Mouse (Mus musculus) bone marrow, adult 2 months (tissue): ENCODE measurements at regions not wholly inside any gene's neighbourhood (a gene's known extent, or its start where the extent isn't known, plus 50 kb on each side); places are given as distances from the start of the nearest gene placed in this dataset.

Experiments
- CTCF ChIP-seq: fragments of 200-500 bp; IDR thresholded peaks from 2 replicates; pipeline ENCODE4 v1.5.1; 2011; ENCODE audit warnings: low read length, control low read depth; ENCODE audit not compliant: control insufficient read depth, insufficient read depth
- POLR2A ChIP-seq: fragments of 200-500 bp; IDR thresholded peaks from 2 replicates; pipeline ENCODE4 v1.6.1; 2011; ENCODE audit warnings: low read depth, mild to moderate bottlenecking, control low read depth, low read length, borderline replicate concordance; ENCODE audit not compliant: control insufficient read depth

DNA sequence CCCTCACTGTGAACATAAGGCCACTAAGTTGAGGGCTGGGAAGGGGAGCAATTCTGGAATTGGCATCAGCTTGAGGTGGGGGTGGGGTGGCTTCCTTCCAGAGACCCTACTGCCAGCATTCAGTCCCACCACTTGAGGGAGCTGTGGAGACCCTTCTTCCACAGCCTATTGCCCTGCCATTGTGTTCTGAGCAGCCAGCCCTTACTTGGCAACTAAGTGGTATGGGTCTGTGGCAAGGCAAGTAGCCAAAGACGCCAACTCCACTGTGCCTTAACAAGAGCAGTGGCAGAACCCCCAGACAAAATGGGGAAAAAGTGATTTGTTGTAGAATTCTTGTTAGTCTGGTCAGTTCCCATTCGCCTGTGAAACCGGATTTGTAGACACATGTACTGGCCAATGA is 365.4 kb upstream of the Gm26657 start:
- TF ChIP-seq CTCF (no peak), POLR2A (no peak)
